Mouse (Mus musculus): ENCODE data around the gene Asic2.

GRCm38 (mm10) chr11:81764778-81765177 is 203.5 kb downstream of the Asic2 start:
- TF ChIP-seq CTCF (conservative IDR thresholded peaks at IDR 0.05; ENCODE audit: insufficient read depth, insufficient read length, low read depth, low read length) (no peak), POLR2A (IDR thresholded peaks at IDR 0.05; ENCODE audit: low read depth, low read length) (no peak)
